Mouse (Mus musculus): ENCODE data around the gene Plcl1.

The Plcl1 gene

GRCm38 (mm10) chr1:55523966-55524365 lies 118.2 kb downstream of the Plcl1 start:
- in situ Hi-C loops (cut with MboI) = no loop called here

- in situ Hi-C loops (cut with MboI) = no loop called here
Observed at GRCm38 (mm10) chr1:55525100-55525499, 119.4 kb downstream of the Plcl1 start.

DNA sequence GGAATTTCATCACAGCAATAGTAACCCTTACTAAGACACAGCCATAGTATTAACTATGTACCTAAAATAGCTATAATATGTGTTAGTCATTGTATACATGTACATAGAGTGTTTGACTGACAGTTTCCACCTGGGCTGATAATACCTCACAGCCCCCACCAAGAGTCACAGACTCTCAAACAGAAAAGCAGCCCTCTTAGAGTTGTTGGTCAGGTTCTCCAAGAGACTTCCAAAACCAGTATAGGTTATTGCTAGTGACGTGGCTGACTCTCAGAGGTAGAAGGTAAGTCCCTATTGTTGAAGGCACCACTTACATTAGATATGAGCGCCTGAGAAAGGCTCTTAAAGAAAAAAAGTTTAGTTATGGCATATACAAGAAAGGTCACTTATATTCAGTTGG lies 120.0 kb downstream of the Plcl1 start:
- in situ Hi-C loops (cut with MboI) = no loop called here

DNA sequence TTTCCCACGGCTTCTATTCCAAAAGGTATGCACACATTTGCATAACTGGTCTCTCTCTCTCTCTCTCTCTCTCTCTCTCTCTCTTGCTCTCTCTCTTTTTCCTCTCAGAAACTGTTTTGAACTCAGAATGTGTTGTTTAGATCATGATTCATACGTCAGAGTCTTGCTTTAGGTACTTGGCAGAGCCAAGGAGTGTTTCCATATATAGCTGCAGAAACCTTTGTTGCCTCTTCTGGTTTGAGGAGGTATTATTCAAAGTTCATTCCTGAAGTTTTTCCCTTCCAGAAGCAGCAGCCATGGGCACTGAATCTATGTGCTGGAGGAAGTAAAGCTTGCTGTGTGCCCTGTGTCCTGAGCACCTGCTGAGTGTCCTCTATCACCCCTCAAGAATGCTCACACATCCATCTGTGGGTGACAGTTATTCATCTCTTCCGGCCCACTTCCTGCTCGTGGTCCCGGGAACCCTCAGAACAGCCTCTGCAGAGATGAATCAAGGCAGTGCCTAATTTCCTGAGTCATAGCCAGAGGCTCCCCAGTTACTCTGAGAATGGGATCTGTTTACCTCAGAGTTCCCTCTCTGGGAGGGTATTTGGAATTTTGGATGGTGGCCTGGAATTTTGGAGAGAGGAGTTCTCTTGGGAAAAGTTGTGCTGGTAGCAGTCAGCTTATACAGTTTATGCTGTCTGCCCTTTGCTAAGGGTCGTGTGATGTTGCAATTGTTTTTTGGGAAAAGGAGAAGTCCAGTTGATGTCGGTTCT lies 123.0 kb downstream of the Plcl1 start:
- in situ Hi-C loops (cut with MboI) = no loop called here

- in situ Hi-C loops (cut with MboI) = no loop called here
Observed at GRCm38 (mm10) chr1:55533823-55534222, 128.1 kb downstream of the Plcl1 start.

DNA sequence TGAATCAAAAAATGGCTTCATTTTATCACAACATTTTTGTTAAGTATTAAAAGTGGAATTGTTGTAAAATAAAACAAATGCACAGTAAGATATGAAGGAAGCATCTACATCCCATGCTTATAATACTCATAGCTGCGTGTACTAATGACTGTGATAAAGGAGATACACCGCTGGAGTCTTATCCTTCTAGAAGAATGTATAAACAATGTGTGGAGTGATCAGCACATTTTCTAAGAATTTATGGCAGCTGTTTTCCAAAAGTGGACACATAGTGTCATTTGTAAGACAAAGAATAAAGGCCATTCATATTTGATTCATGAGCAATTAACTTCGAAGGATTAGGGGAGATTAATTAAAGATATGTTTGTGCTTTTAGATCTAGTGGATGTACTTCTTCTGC lies 148.7 kb downstream of the Plcl1 start:
- in situ Hi-C loops (cut with MboI) = no loop called here

- in situ Hi-C loops (cut with MboI) = no loop called here
Observed at GRCm38 (mm10) chr1:55557960-55558359, 152.2 kb downstream of the Plcl1 start.

- in situ Hi-C loops (cut with MboI) = no loop called here
Observed at GRCm38 (mm10) chr1:55558409-55558808, 152.7 kb downstream of the Plcl1 start.

DNA sequence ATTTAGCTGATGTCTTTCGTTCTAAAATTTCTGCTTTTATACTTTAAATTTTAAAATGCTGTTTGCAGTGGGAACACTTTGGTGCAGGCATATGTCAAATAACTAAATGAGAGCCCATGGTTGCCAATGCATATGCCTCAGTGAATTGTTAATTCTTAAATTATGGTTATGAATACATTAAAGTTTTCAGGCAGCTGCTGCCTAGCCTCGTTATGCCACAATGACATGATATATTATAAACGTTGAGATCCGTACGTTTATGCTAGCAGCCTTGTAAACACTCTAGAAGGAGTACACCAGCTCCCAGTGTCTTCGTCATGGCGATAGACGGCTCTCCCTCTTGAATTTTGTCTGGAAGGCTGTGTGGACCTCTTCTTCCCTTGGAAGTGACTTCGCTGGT lies 154.3 kb downstream of the Plcl1 start:
- in situ Hi-C loops (cut with MboI) = no loop called here

GRCm38 (mm10) chr1:55565933-55566332 lies 160.2 kb downstream of the Plcl1 start:
- in situ Hi-C loops (cut with MboI) = no loop called here

GRCm38 (mm10) chr1:55567801-55568360 lies 162.2 kb downstream of the Plcl1 start:
- in situ Hi-C loops (cut with MboI) = no loop called here

DNA sequence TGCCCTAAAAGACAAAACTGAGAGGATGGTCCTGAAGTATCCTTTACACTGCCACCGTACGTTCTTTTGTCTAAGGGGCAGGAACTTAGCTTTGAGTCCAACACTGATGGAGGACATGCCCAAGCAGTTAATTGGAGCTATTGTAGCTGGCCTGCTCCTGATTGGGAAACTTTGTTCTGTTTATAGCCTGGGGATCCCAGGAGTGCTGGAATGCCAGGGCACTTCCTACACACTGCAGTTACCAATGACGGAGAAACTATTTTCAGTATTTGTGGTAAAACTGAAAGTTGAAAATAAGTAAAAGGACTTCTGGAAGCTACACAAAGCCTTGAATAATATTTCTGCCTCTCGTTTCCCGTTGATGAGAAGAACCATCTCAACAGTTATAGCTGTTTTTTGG lies 164.5 kb downstream of the Plcl1 start:
- in situ Hi-C loops (cut with MboI) = no loop called here

DNA sequence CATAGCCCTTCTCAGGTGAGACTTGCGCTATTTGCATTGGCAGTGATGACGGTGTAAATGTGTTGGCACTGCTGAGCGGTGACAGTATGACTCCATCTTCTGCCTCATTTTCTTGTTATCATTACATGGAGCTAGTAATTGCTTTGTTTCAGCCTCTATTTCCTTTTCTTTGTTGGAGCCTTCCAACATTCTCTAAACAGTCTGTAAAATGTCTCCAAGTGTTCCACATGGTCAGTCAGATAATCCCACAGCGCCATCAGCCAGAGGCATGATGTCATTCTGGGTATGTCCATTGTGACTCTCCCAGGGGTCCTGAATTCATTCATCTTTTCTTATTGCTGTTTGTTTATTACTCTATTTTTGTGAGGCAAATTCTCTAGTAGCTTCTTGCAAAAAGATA lies 165.7 kb downstream of the Plcl1 start:
- in situ Hi-C loops (cut with MboI) = no loop called here

GRCm38 (mm10) chr1:55572202-55572601 lies 166.5 kb downstream of the Plcl1 start:
- in situ Hi-C loops (cut with MboI) = no loop called here

- in situ Hi-C loops (cut with MboI) = no loop called here
Observed at GRCm38 (mm10) chr1:55572664-55573063, 166.9 kb downstream of the Plcl1 start.

DNA sequence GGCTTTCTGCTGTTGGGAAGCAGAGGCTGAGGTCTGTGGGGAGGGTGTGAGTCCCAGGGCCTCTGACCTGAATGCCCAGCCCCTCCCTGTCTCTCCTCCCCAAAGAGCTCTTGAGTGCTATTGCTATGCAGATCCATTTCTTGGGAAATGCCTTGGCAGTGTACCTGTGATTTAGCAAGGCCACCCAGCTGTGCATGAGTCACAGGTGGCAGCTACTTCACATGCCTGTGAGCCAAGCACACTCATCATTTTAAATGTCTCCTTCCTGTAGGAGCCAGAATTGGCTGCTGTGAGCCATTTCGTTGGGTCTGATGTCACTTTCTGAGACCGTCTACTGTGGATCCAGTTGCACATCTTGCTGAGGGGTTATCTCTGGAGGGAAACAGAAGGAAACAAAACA lies 170.2 kb downstream of the Plcl1 start:
- in situ Hi-C loops (cut with MboI) = no loop called here

DNA sequence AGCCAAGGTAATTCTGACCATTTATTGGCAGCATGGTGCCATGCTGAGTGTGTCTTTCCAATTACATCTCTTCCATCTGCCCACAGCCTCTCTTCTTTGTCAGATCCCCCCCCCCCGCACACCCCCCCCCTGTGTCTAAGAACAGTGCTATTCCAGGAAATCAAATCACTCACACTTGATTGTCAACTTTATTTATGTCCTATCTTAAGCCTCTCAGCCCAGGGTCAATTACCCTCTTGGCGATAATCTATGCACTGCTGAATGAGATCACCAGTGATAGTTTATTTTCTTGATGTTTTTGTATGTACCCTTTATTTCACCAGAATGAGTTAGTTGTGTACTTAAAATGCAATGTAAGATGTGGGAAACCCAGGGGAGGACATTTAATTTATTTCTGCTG lies 176.0 kb downstream of the Plcl1 start:
- in situ Hi-C loops (cut with MboI) = no loop called here

DNA sequence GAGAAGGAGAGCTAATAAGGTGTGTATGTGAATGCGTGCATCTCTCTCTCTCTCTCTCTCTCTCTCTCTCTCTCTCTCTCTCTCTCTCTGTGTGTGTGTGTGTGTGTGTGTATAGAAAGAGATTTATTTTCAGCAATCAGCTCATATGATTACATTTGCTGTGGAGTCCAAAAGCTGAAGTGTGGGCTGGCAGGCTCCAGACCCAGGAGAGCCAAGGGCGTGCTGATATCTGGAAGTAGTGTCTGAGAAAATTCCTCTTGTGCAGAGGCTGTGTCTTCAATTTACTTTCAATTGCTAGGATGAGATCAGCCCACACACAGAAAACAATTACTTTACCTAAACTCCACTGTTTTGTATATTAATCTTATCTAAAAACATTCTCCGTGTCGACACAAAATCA lies 179.7 kb downstream of the Plcl1 start:
- in situ Hi-C loops (cut with MboI) = no loop called here

- in situ Hi-C loops (cut with MboI) = no loop called here
Observed at GRCm38 (mm10) chr1:55588090-55588489, 182.4 kb downstream of the Plcl1 start.

DNA sequence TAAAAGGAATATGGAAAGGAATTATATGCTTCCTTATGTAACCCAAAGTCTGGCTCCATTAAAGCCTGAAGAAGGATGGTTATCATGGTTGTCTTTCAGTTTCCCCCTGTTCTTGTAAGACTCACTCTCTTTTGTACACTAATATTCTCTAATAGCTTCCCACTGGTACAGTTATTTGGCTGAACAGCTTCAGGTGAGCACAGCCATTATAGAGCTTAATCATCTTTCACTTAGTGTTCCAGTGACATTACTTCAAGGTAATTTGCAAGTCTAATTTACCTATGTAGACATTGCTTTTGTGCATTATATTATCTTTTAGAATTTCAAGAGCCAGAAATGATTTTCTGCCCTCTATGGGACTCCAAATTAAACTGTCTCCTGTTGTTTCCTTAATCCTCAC lies 184.3 kb downstream of the Plcl1 start:
- in situ Hi-C loops (cut with MboI) = no loop called here

DNA sequence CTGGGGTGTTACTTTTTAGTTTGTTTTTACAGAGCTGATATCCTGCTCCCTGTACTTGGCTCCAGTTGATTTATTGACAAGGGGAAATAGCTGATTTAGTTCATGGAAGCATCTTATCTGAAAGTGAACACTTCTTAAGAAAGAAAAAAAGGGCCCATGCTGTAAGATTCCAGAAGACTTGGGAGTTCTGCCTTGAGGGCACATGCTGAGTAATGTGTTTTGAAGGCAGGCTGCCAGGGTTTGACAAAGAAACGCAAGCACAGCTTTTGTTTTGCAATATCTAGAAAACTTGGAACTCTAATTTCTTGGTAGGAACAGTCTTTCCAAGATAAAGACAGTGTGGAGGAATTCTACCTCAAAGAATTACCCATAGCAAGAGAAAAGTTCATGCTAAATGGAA lies 194.8 kb downstream of the Plcl1 start:
- in situ Hi-C loops (cut with MboI) = no loop called here

DNA sequence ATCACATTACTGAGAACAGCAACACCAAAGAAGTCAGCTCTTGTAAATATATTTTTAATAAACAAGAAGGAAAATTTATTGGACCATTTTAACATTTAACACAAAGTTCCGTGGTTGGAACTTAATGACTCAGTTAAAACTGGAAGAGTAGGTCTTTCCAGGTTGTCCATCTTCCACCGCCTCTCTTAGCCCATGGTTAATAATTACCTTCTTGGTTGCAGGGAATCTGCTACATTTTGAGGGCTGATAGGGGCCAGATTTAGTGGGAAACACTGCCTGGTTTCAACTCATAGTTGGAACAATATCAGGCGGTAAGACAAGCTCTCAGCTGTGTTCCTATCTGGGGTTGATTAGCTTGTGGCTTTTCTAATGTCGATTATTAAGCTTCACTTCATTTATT lies 198.9 kb downstream of the Plcl1 start:
- in situ Hi-C loops (cut with MboI) = no loop called here

- in situ Hi-C loops (cut with MboI) = no loop called here
Observed at GRCm38 (mm10) chr1:55605450-55605849, 199.7 kb downstream of the Plcl1 start.

DNA sequence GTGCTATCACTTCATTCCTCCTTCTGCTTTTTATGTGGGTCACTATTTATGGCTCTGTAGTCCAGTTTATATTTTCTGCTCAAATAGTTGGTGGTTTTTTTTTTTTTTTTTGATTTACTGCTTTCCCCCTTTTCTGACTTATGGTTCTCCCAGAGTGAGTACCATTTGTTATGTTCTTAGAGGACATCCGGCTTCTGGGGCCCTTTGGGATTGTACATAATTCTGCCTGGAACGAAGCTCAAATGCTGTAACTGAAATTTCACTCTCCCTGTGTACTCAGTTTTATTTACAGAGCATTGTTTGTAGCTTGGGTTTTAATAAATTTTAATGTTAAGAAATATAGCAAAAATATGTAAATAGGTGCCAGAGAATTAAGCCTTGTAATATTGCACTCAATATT lies 200.2 kb downstream of the Plcl1 start:
- in situ Hi-C loops (cut with MboI) = no loop called here

Measured in mature B cell (primary cell).